22 mouse cellular contexts compared by ENCODE assay signal in the genomic region with DNA sequence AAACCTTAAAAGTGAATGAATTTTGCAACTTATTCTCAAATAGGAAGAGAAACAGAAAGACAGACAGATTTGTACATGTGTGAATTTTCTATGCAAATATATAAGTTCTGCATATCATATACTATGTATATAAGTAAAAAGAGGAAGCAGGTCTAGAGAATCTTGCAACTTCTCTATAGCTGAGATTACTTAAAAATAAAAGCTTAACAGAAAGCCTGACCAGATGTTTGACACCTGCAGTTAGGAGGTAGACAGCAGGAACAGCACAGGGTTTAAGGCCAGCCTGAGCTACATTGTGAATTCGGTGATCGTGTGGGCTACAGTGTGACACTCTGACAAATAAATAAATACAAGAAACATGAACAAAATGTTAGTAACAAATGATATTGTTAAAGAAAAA. TPM values are rescaled to one million over a fixed set of nuclear protein-coding genes. Genes with fewer than 3 reads are reported as not detected.
DNase-seq lines count a peak whose midpoint lies in the region; ATAC-seq and TF ChIP-seq lines count a peak whose summit lies in the region.
"Had no signal": no experiment of that assay in that cellular context is flagged by ENCODE, and none has a peak within 500 bp of the region (broad histone marks: within the 10 kb centered on the region; RNA-seq: fewer than 3 reads in every experiment).

No protein-coding gene starts in this region.

- TF ChIP-seq EP300 in lung, postnatal 0 days (IDR thresholded peaks at IDR 0.05) = no peak

- no peak overlapping the region for H3K4me2 ChIP-seq in lung, postnatal 0 days (replicated peaks; ENCODE audit: low read depth, low read length)
- H3K4me2 ChIP-seq in liver, embryonic 16.5 days (ENCODE audit: low read depth, low read length) = peak overlapping the region; percentile 87
- no peak overlapping the region for H3K4me2 ChIP-seq in hindbrain, embryonic 14.5 days (replicated peaks)
- H3K4me2 ChIP-seq: limb, embryonic 15.5 days had no signal

- 88% methylated on average over 2 of the region's 2 CpGs for WGBS in lung, postnatal 0 days
- WGBS in liver, embryonic 16.5 days (ENCODE audit: insufficient replicate concordance) = 77% methylated on average over 2 of the region's 2 CpGs
- WGBS in hindbrain, embryonic 14.5 days = 95% methylated on average over 2 of the region's 2 CpGs

- H3K27ac ChIP-seq in lung, postnatal 0 days (ENCODE audit: low read length) = no peak overlapping the region
- peak overlapping the region; percentile 54 for H3K27ac ChIP-seq in bone marrow macrophage, adult 2 months (ENCODE audit: insufficient read depth, low read depth, low read length)
- H3K27ac ChIP-seq in liver, embryonic 16.5 days (ENCODE audit: low read length) = peak overlapping the region; percentile 86; the same call in 1 of the 2 replicates
- no peak overlapping the region for H3K27ac ChIP-seq in hindbrain, embryonic 14.5 days
- H3K27ac ChIP-seq: forebrain, embryonic 10.5 days; limb, embryonic 15.5 days; midbrain, embryonic 10.5 days had no signal

- DNase-seq in lung, postnatal 0 days (ENCODE audit: low spot score) = peak; percentile 25
- no peak for DNase-seq in lung, postnatal 25 days (ENCODE audit: low spot score)
- DNase-seq in kidney, adult 18-20 months = no peak
- DNase-seq in embryo, embryonic 10.5 days (ENCODE audit: low spot score) = no peak
- DNase-seq in hindbrain, embryonic 14.5 days (ENCODE audit: low spot score) = no peak
- DNase-seq: adrenal gland, adult 2 months; cerebellum, adult 11 months; embryo, embryonic 11 days; forebrain, postnatal 0 days; heart, postnatal 36 days; kidney, postnatal 10 days; lung, postnatal 14 days; retina, postnatal 1 day; right cerebral cortex, postnatal 4 days; thymus, postnatal 4 days had no signal

- H3K4me3 ChIP-seq in lung, postnatal 0 days (ENCODE audit: low read depth, low read length) = no peak overlapping the region
- no peak overlapping the region for H3K4me3 ChIP-seq in bone marrow macrophage, adult 2 months (ENCODE audit: insufficient read depth, low read length)
- H3K4me3 ChIP-seq in liver, embryonic 16.5 days (ENCODE audit: low read depth, low read length) = peak overlapping the region; percentile 74
- no peak overlapping the region for H3K4me3 ChIP-seq in hindbrain, embryonic 14.5 days (replicated peaks; ENCODE audit: low read length)
- H3K4me3 ChIP-seq: forebrain, embryonic 10.5 days; limb, embryonic 15.5 days; midbrain, embryonic 10.5 days had no signal

- ATAC-seq in lung, postnatal 0 days = no peak
- ATAC-seq in liver, embryonic 16.5 days (ENCODE audit: low read depth) = no peak
- ATAC-seq in hindbrain, embryonic 14.5 days (ENCODE audit: low FRiP score) = no peak
- ATAC-seq: forebrain, postnatal 0 days; hindbrain, embryonic 16.5 days; intestine, embryonic 16.5 days had no signal

- 0 out of 2 replicates have a peak, but pooled peaks cover 2% of the 10 kb centered on the region for H3K27me3 ChIP-seq in lung, postnatal 0 days (replicated peaks; ENCODE audit: insufficient read depth, low read length)
- H3K27me3 ChIP-seq in liver, embryonic 16.5 days (ENCODE audit: control insufficient read depth, insufficient read depth, low read depth, low read length) = peaks cover 10% of the 10 kb centered on the region
- H3K27me3 ChIP-seq in hindbrain, embryonic 14.5 days (ENCODE audit: control insufficient read depth, insufficient read depth, low read length) = no peaks in the 10 kb centered on the region

- TF ChIP-seq POLR2A in bone marrow macrophage, adult 2 months (IDR thresholded peaks at IDR 0.05; ENCODE audit: borderline replicate concordance, low read depth, low read length) = no peak

- H3K36me3 ChIP-seq in lung, postnatal 0 days (ENCODE audit: insufficient read depth, low read length) = no peaks in the 10 kb centered on the region
- H3K36me3 ChIP-seq in liver, embryonic 16.5 days (ENCODE audit: control insufficient read depth, insufficient read depth) = peaks cover 32% of the 10 kb centered on the region
- H3K36me3 ChIP-seq in hindbrain, embryonic 14.5 days (replicated peaks; ENCODE audit: control insufficient read depth, insufficient read depth) = no peaks in the 10 kb centered on the region
- H3K36me3 ChIP-seq: forebrain, embryonic 10.5 days; limb, embryonic 15.5 days; midbrain, embryonic 10.5 days had no signal

- no peak overlapping the region for H3K9ac ChIP-seq in lung, postnatal 0 days (replicated peaks; ENCODE audit: low read depth)
- H3K9ac ChIP-seq in liver, embryonic 16.5 days (ENCODE audit: low read depth, low read length) = 0 out of 2 replicates have a peak overlapping the region, but pooled peaks have one; percentile 16
- no peak overlapping the region for H3K9ac ChIP-seq in hindbrain, embryonic 14.5 days
- H3K9ac ChIP-seq: forebrain, postnatal 0 days; limb, embryonic 15.5 days had no signal

- H3K4me1 ChIP-seq in lung, postnatal 0 days (ENCODE audit: insufficient read depth, low read depth, low read length) = peaks cover 1% of the 10 kb centered on the region; the same call in 1 of the 2 replicates
- H3K4me1 ChIP-seq in bone marrow macrophage, adult 2 months (ENCODE audit: control insufficient read depth, insufficient read depth, low read length) = peaks cover 41% of the 10 kb centered on the region
- peaks cover 63% of the 10 kb centered on the region for H3K4me1 ChIP-seq in liver, embryonic 16.5 days (ENCODE audit: control insufficient read depth, low read depth, low read length)
- peaks cover 7% of the 10 kb centered on the region for H3K4me1 ChIP-seq in hindbrain, embryonic 14.5 days (replicated peaks; ENCODE audit: control insufficient read depth, insufficient read depth, low read length)

- no peak for TF ChIP-seq CTCF in lung, postnatal 0 days (IDR thresholded peaks at IDR 0.05)
- TF ChIP-seq CTCF in bone marrow macrophage, adult 2 months (IDR thresholded peaks at IDR 0.05; ENCODE audit: low read depth, low read length) = no peak

- H3K9me3 ChIP-seq in lung, postnatal 0 days (ENCODE audit: low read length) = no peaks in the 10 kb centered on the region
- H3K9me3 ChIP-seq in liver, embryonic 16.5 days (replicated peaks; ENCODE audit: control insufficient read depth, low read length) = no peaks in the 10 kb centered on the region
- H3K9me3 ChIP-seq in hindbrain, embryonic 14.5 days (ENCODE audit: control insufficient read depth, low read length) = no peaks in the 10 kb centered on the region
- H3K9me3 ChIP-seq: forebrain, embryonic 10.5 days; limb, embryonic 15.5 days; midbrain, embryonic 10.5 days had no signal

RNA-seq across cellular contexts. Expression of gene Blvrb, which starts 3.6 kb away (rescaled TPM):
- 61.7 and 63.4 TPM in 2 replicates for polyA plus RNA-seq in lung, postnatal 0 days (2015; fragmentation: Nextera tagmentation; extraction: Ambion mirVana)
- polyA plus RNA-seq in bone marrow macrophage, adult 2 months (2012; ENCODE audit: insufficient read depth, insufficient read length, missing spikeins) = 473 and 496 TPM in 2 replicates
- polyA plus RNA-seq in liver, embryonic 16.5 days (2015; fragmentation: Nextera tagmentation; extraction: Ambion mirVana) = 853 and 865 TPM in 2 replicates
- 17.7 and 25.4 TPM in 2 replicates for polyA plus RNA-seq in hindbrain, embryonic 14.5 days (2014; fragmentation: Nextera tagmentation; extraction: Ambion mirVana)

RNA-seq across cellular contexts. Expression of gene Sptbn4, which starts 3.9 kb away (rescaled TPM):
- 0.20 and 0.21 TPM in 2 replicates for polyA plus RNA-seq in lung, postnatal 0 days (2015; fragmentation: Nextera tagmentation; extraction: Ambion mirVana)
- polyA plus RNA-seq in bone marrow macrophage, adult 2 months (2012; ENCODE audit: insufficient read depth, insufficient read length, missing spikeins) = 0.48 and 0.73 TPM in 2 replicates
- 0.02 and 0.06 TPM in 2 replicates for polyA plus RNA-seq in liver, embryonic 16.5 days (2015; fragmentation: Nextera tagmentation; extraction: Ambion mirVana)
- polyA plus RNA-seq in hindbrain, embryonic 14.5 days (2014; fragmentation: Nextera tagmentation; extraction: Ambion mirVana) = 4.0 and 4.2 TPM in 2 replicates

RNA-seq across cellular contexts. Expression of gene Sertad3, which starts 22.2 kb away (rescaled TPM):
- 33.0 TPM in 2 replicates for polyA plus RNA-seq in lung, postnatal 0 days (2015; fragmentation: Nextera tagmentation; extraction: Ambion mirVana)
- 19.5 and 20.9 TPM in 2 replicates for polyA plus RNA-seq in bone marrow macrophage, adult 2 months (2012; ENCODE audit: insufficient read depth, insufficient read length, missing spikeins)
- polyA plus RNA-seq in liver, embryonic 16.5 days (2015; fragmentation: Nextera tagmentation; extraction: Ambion mirVana) = 35.5 and 37.6 TPM in 2 replicates
- polyA plus RNA-seq in hindbrain, embryonic 14.5 days (2014; fragmentation: Nextera tagmentation; extraction: Ambion mirVana) = 8.4 and 9.3 TPM in 2 replicates

RNA-seq across cellular contexts. Expression of gene Sertad1, which starts 35.4 kb away (rescaled TPM):
- polyA plus RNA-seq in lung, postnatal 0 days (2015; fragmentation: Nextera tagmentation; extraction: Ambion mirVana) = 79.4 and 79.6 TPM in 2 replicates
- 22.1 and 24.7 TPM in 2 replicates for polyA plus RNA-seq in bone marrow macrophage, adult 2 months (2012; ENCODE audit: insufficient read depth, insufficient read length, missing spikeins)
- polyA plus RNA-seq in liver, embryonic 16.5 days (2015; fragmentation: Nextera tagmentation; extraction: Ambion mirVana) = 29.2 and 31.6 TPM in 2 replicates
- polyA plus RNA-seq in hindbrain, embryonic 14.5 days (2014; fragmentation: Nextera tagmentation; extraction: Ambion mirVana) = 7.9 and 8.9 TPM in 2 replicates

RNA-seq across cellular contexts. Expression of gene Prx, which starts 47.8 kb away (rescaled TPM):
- polyA plus RNA-seq in lung, postnatal 0 days (2015; fragmentation: Nextera tagmentation; extraction: Ambion mirVana) = 73.2 and 75.2 TPM in 2 replicates
- 0.57 and 0.68 TPM in 2 replicates for polyA plus RNA-seq in bone marrow macrophage, adult 2 months (2012; ENCODE audit: insufficient read depth, insufficient read length, missing spikeins)
- 0.74 and 0.81 TPM in 2 replicates for polyA plus RNA-seq in liver, embryonic 16.5 days (2015; fragmentation: Nextera tagmentation; extraction: Ambion mirVana)
- 0.50 and 0.93 TPM in 2 replicates for polyA plus RNA-seq in hindbrain, embryonic 14.5 days (2014; fragmentation: Nextera tagmentation; extraction: Ambion mirVana)

Comparison
In these comparisons a context has a peak if more than half of its experiments do, and no peak if none do; other contexts are left out.
1. H3K27ac ChIP-seq: peak in bone marrow macrophage, adult 2 months (single experiment) and liver, embryonic 16.5 days (single experiment); none in lung, postnatal 0 days (single experiment) and hindbrain, embryonic 14.5 days (single experiment).